Mouse (Mus musculus): ENCODE data around the gene Cabp5. TPM values are rescaled to one million over a fixed set of nuclear protein-coding genes. Genes with fewer than 3 reads are reported as not detected.
"Not testable (repeated sequence)": the region's sequence is repeated elsewhere in the genome, so short reads cannot be mapped to it uniquely, and the experiment has no call there.

Gene Cabp5
- total RNA-seq (2015; ENCODE audit: low replicate concordance): not detected in 2 replicates
- 0.28 TPM in 1 of 2 replicates, not detected in the other for total RNA-seq (2017; ENCODE audit: low replicate concordance)

DNA sequence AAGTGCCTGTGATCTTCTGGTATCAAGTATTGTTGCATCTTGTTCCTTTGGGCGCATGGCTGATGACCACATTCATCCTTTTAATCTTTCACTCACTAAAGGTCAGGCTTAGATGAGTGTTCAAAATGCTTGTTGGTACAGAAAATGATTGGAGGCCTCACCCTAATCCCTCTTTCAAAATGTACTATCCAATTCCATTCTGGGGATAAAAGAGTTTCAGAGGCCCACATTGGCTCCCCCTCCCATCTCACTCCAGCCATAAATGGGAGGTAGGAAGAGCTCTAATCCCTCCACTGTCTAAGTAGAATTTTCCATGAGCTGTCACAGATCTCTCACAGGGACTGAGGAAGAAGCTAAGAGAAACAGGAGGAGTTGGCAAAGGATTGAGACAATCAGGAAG, at the start of gene Cabp5:
Gene Cabp5, plus strand, starts transcription at position 301 of the 400 bp plus-strand sequence.
- no peak for ATAC-seq (replicated peaks; ENCODE audit: low FRiP score, poor library complexity, severe bottlenecking)

DNA sequence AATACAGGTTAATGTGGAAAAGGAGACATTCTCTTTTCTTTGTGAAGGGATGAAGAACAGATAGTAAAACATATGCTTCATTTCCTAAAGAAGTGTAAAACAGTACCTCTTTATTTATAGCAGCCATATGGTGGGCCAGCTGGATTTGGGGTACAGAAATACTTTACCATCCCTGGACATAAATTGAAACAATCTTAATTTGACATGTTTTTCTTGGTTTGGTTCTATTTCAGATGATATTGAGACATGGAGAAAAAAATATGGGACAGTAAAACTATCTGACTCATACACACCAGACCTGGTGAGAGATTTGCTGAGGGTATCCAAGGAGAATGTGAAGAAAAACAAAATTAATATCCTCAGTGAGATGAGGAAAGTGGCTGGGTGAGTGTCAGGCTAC, 42.0 kb upstream of the Cabp5 start:
- ATAC-seq (replicated peaks; ENCODE audit: low FRiP score, poor library complexity, severe bottlenecking): no peak

GRCm38 (mm10) chr7:13380588-13380987, 17.3 kb upstream of the Cabp5 start:
- no peak for ATAC-seq (replicated peaks; ENCODE audit: low FRiP score, poor library complexity, severe bottlenecking)

DNA sequence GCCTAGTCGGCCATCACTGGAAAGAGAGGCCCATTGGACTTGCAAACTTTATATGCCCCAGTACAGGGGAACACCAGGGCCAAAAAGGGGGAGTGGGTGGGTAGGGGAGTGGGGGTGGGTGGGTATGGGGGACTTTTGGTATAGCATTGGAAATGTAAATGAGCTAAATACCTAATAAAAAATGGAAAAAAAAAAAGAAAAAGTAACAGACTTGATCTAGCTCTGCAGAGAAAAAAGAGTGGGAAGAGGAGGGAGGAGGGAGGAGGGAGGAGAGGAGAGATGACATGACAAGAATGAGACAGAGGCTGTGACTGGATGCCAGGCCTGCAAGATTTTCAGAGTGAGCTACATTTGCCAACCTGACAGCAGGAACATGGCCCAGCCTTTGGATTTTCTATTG, 52.6 kb downstream of the Cabp5 start, which contains the start of gene Bsph1:
Gene Bsph1, plus strand, starts transcription at position 301 of the 400 bp plus-strand sequence.
- not testable (repeated sequence) for ATAC-seq (replicated peaks; ENCODE audit: low FRiP score, poor library complexity, severe bottlenecking)

Other genes with a start within 250 kb of the Cabp5 start
- not detected in 2 replicates for gene Vmn1r88, start 238.6 kb upstream of the Cabp5 start, total RNA-seq (2015; ENCODE audit: low replicate concordance)
- gene Vmn1r88, start 238.6 kb upstream of the Cabp5 start, total RNA-seq (2017; ENCODE audit: low replicate concordance): not detected in 2 replicates
- not detected in 2 replicates for gene Vmn1r89, start 185.1 kb upstream of the Cabp5 start, total RNA-seq (2015; ENCODE audit: low replicate concordance)
- not detected in 2 replicates for gene Vmn1r89, start 185.1 kb upstream of the Cabp5 start, total RNA-seq (2017; ENCODE audit: low replicate concordance)
- gene Lig1, start 120.8 kb upstream of the Cabp5 start, total RNA-seq (2015; ENCODE audit: low replicate concordance): 30.4 and 52.9 TPM in 2 replicates
- gene Lig1, start 120.8 kb upstream of the Cabp5 start, total RNA-seq (2017; ENCODE audit: low replicate concordance): 62.7 and 99.9 TPM in 2 replicates
- gene Zswim9, start 119.4 kb upstream of the Cabp5 start, total RNA-seq (2015; ENCODE audit: low replicate concordance): 0.21 and 3.1 TPM in 2 replicates
- 2.1 and 2.2 TPM in 2 replicates for gene Zswim9, start 119.4 kb upstream of the Cabp5 start, total RNA-seq (2017; ENCODE audit: low replicate concordance)
- gene Pla2g4c, start 73.5 kb upstream of the Cabp5 start, total RNA-seq (2015; ENCODE audit: low replicate concordance): 0.96 and 6.1 TPM in 2 replicates
- gene Pla2g4c, start 73.5 kb upstream of the Cabp5 start, total RNA-seq (2017; ENCODE audit: low replicate concordance): 5.0 and 8.9 TPM in 2 replicates
- not detected in 2 replicates for gene Bsph1, start 52.7 kb downstream of the Cabp5 start, total RNA-seq (2015; ENCODE audit: low replicate concordance)
- not detected in 2 replicates for gene Bsph1, start 52.7 kb downstream of the Cabp5 start, total RNA-seq (2017; ENCODE audit: low replicate concordance)
- not detected in 2 replicates for gene Bsph2, start 172.9 kb downstream of the Cabp5 start, total RNA-seq (2015; ENCODE audit: low replicate concordance)
- not detected in 2 replicates for gene Bsph2, start 172.9 kb downstream of the Cabp5 start, total RNA-seq (2017; ENCODE audit: low replicate concordance)
- gene Sult2a5, start 225.8 kb downstream of the Cabp5 start, total RNA-seq (2015; ENCODE audit: low replicate concordance): not detected in 2 replicates
- gene Sult2a5, start 225.8 kb downstream of the Cabp5 start, total RNA-seq (2017; ENCODE audit: low replicate concordance): not detected in 2 replicates